Mouse (Mus musculus) liver, embryonic 14.5 days (tissue): ENCODE data around the gene Myo7a.

ENCODE experiments used
- CTCF ChIP-seq: IDR thresholded peaks from 2 replicates; pipeline ENCODE4 v1.5.1; 2016; ENCODE audit warnings: antibody characterized with exemption, low read depth, control low read depth
- EP300 ChIP-seq: IDR thresholded peaks from 2 replicates; pipeline ENCODE4 v1.6.1; 2016; ENCODE audit warnings: antibody characterized with exemption, low read depth

GRCm38 (mm10) chr7:98086346-98086745 is 33.0 kb downstream of the Myo7a start:
- peak; percentile 55 for TF ChIP-seq CTCF
- no peak for TF ChIP-seq EP300
